Mouse (Mus musculus): ENCODE results near the gene Ctsl. TPM values are rescaled to one million over a fixed set of nuclear protein-coding genes. Genes with fewer than 3 reads are reported as not detected.

Gene Ctsl
- polyA plus RNA-seq, 1 experiment from 2014 or later: 203 TPM

DNA sequence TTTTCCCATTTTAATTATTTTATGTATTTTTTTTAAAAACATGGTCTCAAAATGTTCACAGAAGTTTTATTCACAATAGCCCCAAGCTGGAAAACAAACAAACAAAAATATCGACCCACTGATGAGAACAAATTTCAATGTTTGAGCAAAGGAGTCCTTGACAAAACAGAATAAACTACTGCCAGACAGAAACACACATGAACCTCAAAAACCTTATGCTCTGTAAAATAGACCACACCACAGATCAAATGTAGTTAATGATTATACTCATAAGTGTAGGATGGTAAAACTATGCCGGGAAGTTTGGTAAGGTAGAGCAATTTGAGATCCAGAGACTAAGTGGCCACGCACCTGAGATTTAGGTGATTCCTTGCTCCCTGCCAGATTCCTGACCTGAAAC is 37.6 kb downstream of the Ctsl start:
- Histone ChIP-seq H3K27me3 (no peaks in the 10 kb centered on the region), H3K4me2 (no peak overlapping the region), H3K4me3 (no peak overlapping the region), H3K4me1 (no peaks in the 10 kb centered on the region), H3K36me3 (no peaks in the 10 kb centered on the region), H3K9ac (no peak overlapping the region), H3K27ac (no peak overlapping the region), H3K9me3 (no peaks in the 10 kb centered on the region)
- no peak for ATAC-seq (ENCODE audit: borderline replicate concordance, extremely low read depth, low FRiP score, low TSS enrichment)
- WGBS: 72% methylated on average over 3 of the region's 3 CpGs

DNA sequence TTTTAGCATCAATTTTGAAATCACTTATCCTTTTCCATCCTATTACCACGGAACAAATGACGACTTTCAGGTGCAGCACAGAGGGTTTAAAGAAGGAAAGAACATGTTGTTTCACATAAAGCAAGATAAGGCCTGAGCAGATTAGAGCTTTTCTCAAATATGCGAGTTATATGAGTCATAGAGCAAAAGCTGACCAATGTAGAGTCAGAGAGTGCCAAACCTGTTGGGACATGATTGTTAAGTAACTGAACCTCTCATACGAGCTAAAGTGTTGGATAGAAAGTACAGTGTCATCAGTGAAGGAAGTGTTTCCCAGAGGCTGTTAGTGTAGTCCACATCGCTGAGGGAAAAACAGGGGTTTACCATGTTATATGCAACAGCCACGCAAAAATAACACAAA is 38.4 kb downstream of the Ctsl start:
- no peak overlapping the region for H3K4me2 ChIP-seq
- H3K27me3 ChIP-seq: no peaks in the 10 kb centered on the region
- H3K9ac ChIP-seq: no peak overlapping the region
- no peaks in the 10 kb centered on the region for H3K36me3 ChIP-seq
- ATAC-seq (ENCODE audit: borderline replicate concordance, extremely low read depth, low FRiP score, low TSS enrichment): no peak
- no peaks in the 10 kb centered on the region for H3K9me3 ChIP-seq
- no peaks in the 10 kb centered on the region for H3K4me1 ChIP-seq
- WGBS: 61% methylated on average over 6 of the region's 6 CpGs
- no peak overlapping the region for H3K4me3 ChIP-seq
- H3K27ac ChIP-seq: no peak overlapping the region

DNA sequence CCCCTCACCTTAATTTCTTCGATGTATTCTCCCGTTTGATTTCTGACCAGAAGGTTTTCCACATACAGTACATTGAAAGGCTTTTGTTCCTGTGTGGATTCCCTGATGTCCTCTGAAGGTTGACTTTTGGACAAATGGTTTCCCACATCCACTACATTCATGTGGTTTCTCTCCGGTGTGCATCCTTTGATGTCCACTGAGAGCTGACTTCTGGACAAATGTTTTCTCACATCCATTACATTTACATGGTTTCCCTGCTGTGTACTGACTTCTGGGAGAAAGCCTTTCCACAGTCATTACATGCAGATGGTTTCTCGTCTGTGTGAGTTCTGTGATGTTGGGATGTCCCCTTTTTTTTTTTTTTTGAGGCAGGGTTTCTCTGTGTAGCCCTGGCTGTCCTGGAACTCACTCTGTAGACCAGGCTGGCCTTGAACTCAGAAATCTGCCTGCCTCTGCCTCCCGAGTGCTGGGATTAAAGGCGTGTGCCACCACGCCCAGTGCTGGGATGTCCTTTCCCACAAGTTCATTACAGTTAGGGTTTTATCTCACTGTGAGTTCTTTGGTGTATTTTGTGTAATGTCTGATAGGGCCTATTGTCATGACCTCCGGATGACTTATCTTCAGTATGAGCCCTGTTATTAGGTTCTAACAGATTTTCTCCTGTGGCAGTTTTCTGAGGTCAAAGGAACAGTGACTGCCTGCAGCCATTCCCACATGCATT is 48.0 kb downstream of the Ctsl start:
- ATAC-seq (ENCODE audit: borderline replicate concordance, extremely low read depth, low FRiP score, low TSS enrichment): no peak
- Histone ChIP-seq H3K27me3 (no peaks in the 10 kb centered on the region), H3K27ac (no peak overlapping the region), H3K9ac (no peak overlapping the region), H3K4me3 (no peak overlapping the region), H3K9me3 (no peaks in the 10 kb centered on the region), H3K36me3 (no peaks in the 10 kb centered on the region), H3K4me1 (no peaks in the 10 kb centered on the region), H3K4me2 (no peak overlapping the region)
- 77% methylated on average over 8 of the region's 8 CpGs for WGBS

DNA sequence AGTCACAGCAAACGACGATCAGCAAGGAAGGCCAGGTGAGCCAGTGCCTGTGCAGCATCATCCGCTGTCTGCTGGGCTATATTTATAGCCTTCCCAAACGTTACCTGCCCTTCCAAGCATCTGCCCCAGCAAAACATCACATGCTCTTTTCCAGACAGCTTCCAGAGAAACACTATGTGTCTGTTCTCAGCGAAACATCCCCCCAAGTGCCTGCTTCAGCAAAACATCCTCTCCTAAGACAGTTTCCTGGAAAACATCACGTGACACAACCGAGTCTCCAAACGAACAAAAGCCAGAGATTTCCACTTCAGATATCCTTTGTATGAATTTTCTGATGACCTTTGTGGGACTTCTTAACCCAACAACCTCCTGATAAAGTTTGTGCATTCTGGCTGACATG is 50.4 kb downstream of the Ctsl start:
- no peak overlapping the region for H3K4me2 ChIP-seq
- H3K4me1 ChIP-seq: no peaks in the 10 kb centered on the region
- H3K9ac ChIP-seq: no peak overlapping the region
- no peak for ATAC-seq (ENCODE audit: borderline replicate concordance, extremely low read depth, low FRiP score, low TSS enrichment)
- no peak overlapping the region for H3K27ac ChIP-seq
- no peaks in the 10 kb centered on the region for H3K36me3 ChIP-seq
- H3K9me3 ChIP-seq: no peaks in the 10 kb centered on the region
- H3K4me3 ChIP-seq: no peak overlapping the region
- H3K27me3 ChIP-seq: no peaks in the 10 kb centered on the region
- 70% methylated on average over 8 of the region's 8 CpGs for WGBS

DNA sequence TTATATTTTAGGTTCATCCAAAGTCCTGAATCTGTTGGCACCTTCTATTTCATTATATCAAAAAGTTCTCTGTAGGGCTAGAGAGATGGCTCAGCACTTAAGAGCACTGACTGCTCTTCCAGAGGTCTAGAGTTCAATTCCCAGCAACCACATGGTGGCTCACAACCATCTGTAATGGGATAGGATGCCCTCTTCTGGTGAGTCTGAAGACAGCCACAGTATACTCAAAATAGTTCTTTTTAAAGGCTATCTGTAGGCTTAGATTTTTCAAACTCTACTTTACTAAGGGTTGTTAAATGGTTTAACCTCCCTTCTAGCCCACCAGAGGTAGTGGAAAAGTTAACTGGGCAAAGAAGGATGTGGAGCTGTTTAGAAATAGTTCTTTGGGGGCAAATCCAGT is 50.9 kb downstream of the Ctsl start:
- Histone ChIP-seq H3K27me3 (no peaks in the 10 kb centered on the region), H3K9ac (no peak overlapping the region), H3K4me3 (no peak overlapping the region), H3K27ac (no peak overlapping the region), H3K36me3 (no peaks in the 10 kb centered on the region), H3K9me3 (no peaks in the 10 kb centered on the region), H3K4me2 (no peak overlapping the region), H3K4me1 (no peaks in the 10 kb centered on the region)
- ATAC-seq (ENCODE audit: borderline replicate concordance, extremely low read depth, low FRiP score, low TSS enrichment): no peak

DNA sequence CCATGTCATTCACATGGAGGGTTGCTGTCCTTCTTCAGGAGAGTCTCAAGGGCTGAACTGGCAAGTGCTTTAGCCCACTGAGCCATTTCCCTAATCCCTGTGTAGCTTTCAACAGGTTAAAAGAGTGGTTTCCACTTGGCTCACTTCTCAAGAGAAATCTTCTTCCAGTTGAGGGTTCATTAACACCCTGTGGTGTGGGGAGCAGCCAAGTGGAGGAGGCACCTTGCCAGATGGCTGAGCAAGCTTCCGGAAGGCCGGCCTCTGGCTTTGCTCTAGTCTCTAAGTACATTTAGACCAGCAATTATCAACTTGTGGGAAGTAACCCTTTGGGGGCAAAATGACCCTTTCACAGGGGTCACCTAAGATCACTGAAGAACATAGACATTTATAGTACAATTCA is 52.3 kb downstream of the Ctsl start:
- no peak overlapping the region for H3K9ac ChIP-seq

DNA sequence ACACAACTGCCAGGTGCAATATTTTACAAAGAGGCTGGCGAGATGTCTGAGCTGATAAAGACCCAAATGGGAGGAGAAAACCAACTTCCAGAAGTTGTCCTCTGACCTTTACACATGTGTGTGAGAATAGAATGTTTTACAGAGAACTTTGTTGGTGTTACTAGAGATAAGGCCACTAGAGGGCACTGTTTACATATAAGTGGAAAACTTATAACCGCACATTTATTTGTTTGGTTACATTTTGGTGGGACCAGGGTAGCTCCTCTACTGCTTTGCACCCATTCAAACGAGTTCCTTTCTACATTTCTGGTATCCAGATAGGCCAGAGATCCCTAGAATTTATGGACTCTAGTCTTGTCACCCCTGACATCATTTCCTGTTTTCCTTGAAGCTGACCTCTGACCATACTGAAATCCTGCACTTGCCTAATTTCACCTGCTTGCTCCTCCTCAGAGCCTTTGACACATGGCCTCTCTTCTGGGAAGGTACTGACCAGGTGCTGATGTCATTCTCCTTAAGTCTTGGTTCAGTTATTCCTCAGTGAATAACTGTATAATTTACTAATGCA is 55.1 kb downstream of the Ctsl start:
- H3K4me3 ChIP-seq: no peak overlapping the region
- H3K9me3 ChIP-seq: no peaks in the 10 kb centered on the region
- no peak overlapping the region for H3K4me2 ChIP-seq
- H3K9ac ChIP-seq: no peak overlapping the region
- no peak for ATAC-seq (ENCODE audit: borderline replicate concordance, extremely low read depth, low FRiP score, low TSS enrichment)
- WGBS: 2% methylated on average over 3 of the region's 3 CpGs
- H3K27ac ChIP-seq: no peak overlapping the region
- H3K36me3 ChIP-seq: no peaks in the 10 kb centered on the region
- H3K27me3 ChIP-seq: no peaks in the 10 kb centered on the region
- peaks cover 11% of the 10 kb centered on the region for H3K4me1 ChIP-seq

More for the DNA sequence above, 52.3 kb downstream of the Ctsl start:
- H3K27ac ChIP-seq: no peak overlapping the region
- WGBS: 63% methylated on average over 2 of the region's 2 CpGs
- no peaks in the 10 kb centered on the region for H3K4me1 ChIP-seq
- no peaks in the 10 kb centered on the region for H3K27me3 ChIP-seq
- H3K4me3 ChIP-seq: no peak overlapping the region
- no peak overlapping the region for H3K4me2 ChIP-seq
- H3K36me3 ChIP-seq: no peaks in the 10 kb centered on the region
- H3K9me3 ChIP-seq: no peaks in the 10 kb centered on the region
- ATAC-seq (ENCODE audit: borderline replicate concordance, extremely low read depth, low FRiP score, low TSS enrichment): no peak

DNA sequence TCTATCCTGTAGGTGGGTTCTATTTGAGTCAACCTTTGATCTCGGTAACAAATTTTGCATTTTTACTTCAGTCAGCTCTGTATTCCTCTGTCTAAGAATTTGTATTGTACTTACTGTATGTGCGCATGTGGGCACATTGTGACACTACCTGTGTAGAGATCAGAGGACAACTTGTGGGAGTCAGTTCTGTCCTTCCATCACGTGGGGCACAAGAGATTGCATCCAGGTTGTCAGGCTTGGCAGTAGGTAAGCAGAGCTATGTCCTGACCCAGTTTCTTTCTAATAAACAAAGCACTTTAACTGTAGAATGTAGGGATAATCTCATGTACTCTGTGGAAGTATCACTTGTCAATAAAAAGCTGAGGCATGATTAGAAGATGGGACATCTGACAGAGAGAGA is 56.6 kb downstream of the Ctsl start:
- Histone ChIP-seq H3K4me1 (peaks cover 25% of the 10 kb centered on the region), H3K36me3 (no peaks in the 10 kb centered on the region), H3K9me3 (no peaks in the 10 kb centered on the region), H3K4me2 (no peak overlapping the region), H3K27me3 (no peaks in the 10 kb centered on the region), H3K4me3 (no peak overlapping the region), H3K27ac (no peak overlapping the region), H3K9ac (no peak overlapping the region)
- no peak for ATAC-seq (ENCODE audit: borderline replicate concordance, extremely low read depth, low FRiP score, low TSS enrichment)
- 67% methylated on average over 3 of the region's 3 CpGs for WGBS

DNA sequence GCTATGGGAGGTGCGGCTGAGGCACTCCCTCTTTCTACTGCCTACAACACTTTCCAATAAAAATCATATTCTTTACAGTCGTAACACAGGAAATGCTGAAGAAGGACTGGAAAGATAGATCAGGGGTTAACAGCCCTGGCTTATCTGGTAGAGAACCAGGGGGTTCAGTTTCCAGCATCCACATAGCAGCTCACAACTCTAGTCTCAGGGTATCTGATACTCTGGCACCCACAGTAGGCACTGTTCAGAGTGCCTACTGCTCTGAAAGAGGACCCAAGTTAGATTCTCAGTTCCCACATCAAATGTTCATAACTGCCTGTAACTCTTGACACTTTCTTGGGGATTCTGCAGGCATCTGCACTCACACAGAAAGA is 57.8 kb downstream of the Ctsl start:
- Histone ChIP-seq H3K9ac (no peak overlapping the region), H3K36me3 (peaks cover 4% of the 10 kb centered on the region), H3K27me3 (no peaks in the 10 kb centered on the region), H3K4me1 (peaks cover 25% of the 10 kb centered on the region), H3K4me3 (peak overlapping the region; percentile 74), H3K4me2 (peak overlapping the region; percentile 69), H3K9me3 (no peaks in the 10 kb centered on the region), H3K27ac (peak overlapping the region; percentile 94; the same call in 1 of the 2 replicates)
- WGBS: 3% methylated on average over 2 of the region's 2 CpGs
- no peak for ATAC-seq (ENCODE audit: borderline replicate concordance, extremely low read depth, low FRiP score, low TSS enrichment)

DNA sequence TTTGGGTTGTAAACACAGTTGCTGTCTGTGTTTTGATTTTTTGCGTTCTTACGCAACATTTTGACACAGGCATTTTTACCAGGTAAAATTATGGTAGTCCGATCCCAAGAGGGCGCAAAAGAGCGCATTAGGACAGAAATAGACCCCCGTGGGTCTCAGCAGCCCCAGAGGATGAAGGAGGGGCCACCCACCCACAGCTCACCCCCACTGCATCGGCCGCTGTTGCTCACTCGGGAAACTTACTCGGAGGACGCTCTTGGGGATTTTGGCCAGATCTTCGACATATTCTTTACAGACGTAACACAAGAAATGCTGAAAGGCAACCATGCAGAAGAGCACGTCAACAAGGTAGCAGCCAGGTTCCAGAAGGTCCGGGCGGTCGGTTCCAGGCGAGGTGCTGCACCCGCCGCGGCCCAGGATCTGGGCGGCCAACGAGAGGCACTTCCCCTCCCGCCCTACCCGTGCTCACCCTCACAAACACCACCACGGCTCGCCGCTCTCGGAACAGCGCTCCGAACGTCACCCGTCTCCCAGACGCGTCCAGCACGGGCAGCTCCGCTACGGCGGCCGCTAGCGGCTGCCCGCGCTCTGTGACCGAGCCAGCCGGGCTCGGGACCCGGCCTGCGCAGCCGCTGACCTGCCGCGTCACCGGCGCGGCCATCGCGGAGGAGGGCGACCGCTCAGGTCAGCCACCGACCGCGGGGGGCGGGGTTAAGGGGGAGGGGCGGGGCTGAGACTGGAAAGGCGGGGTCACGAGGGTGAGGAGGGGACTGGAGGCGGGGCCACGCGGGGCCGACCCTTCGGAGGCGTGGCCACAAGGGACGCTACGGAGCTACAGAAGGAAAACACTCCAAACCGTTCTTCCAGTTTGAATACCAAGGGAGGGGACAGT is 58.4 kb downstream of the Ctsl start, which contains the start of gene Aaed1:
Aaed1 (minus strand) TSS at position 687 of the 892 bp plus-strand sequence.
- Histone ChIP-seq H3K9me3 (no peaks in the 10 kb centered on the region), H3K4me1 (peaks cover 25% of the 10 kb centered on the region), H3K36me3 (peaks cover 11% of the 10 kb centered on the region), H3K27ac (peak within 1 kb of the TSS; percentile 94), H3K9ac (peak within 1 kb of the TSS; percentile 61), H3K4me2 (peak within 1 kb of the TSS; percentile 69), H3K27me3 (no peaks in the 10 kb centered on the region), H3K4me3 (peak within 1 kb of the TSS; percentile 74)
- ATAC-seq (ENCODE audit: borderline replicate concordance, extremely low read depth, low FRiP score, low TSS enrichment): peak; percentile 89
- under 1% methylated on average over 74 of the region's 74 CpGs for WGBS

DNA sequence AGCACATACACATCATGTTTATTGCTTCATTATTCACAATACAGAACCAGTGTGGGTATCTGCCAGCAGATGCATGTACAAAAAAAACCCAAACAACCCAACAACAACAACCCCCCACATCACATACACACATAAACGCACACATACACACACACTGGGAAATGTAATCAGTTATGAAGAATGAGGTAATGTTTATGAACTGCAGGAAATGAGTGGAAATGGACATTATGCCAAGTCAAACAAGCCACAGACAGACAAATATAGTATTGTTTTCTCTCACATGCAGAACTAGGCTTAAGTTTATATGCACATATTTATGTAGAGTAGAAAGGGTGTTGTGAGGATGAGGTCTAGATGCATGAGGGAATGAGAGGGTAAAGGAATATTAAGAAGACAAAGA is 59.4 kb downstream of the Ctsl start:
- WGBS: 14% methylated on average over 1 of the region's 1 CpGs
- Histone ChIP-seq H3K27ac (peak overlapping the region; percentile 94), H3K9ac (0 out of 2 replicates have a peak overlapping the region, but pooled peaks have one; percentile 13), H3K36me3 (peaks cover 14% of the 10 kb centered on the region), H3K4me3 (peak overlapping the region; percentile 74), H3K9me3 (no peaks in the 10 kb centered on the region), H3K4me1 (peaks cover 25% of the 10 kb centered on the region), H3K27me3 (no peaks in the 10 kb centered on the region), H3K4me2 (peak overlapping the region; percentile 69)
- ATAC-seq (ENCODE audit: borderline replicate concordance, extremely low read depth, low FRiP score, low TSS enrichment): no peak

DNA sequence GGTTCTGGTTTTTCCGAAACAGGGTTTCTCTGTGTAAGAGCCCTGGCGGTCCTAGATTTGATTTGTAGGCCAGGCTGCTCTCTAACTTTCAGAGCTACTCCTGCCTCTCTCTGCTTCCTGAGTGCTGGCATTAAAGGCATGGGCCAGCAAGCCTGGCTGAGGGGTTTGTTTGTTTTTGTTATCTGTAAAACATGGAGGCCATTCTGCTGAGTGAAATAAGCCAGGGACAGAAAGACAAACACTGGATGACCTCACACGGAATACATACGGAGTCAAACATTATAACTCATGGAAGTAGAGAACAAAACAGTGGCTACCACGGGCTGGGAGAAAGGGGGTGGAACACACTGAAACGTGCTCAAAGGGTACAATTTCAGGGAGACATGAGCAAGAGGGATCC is 60.1 kb downstream of the Ctsl start:
- peak overlapping the region; percentile 94; the same call in 1 of the 2 replicates for H3K27ac ChIP-seq
- no peaks in the 10 kb centered on the region for H3K9me3 ChIP-seq
- no peak for ATAC-seq (ENCODE audit: borderline replicate concordance, extremely low read depth, low FRiP score, low TSS enrichment)
- peak overlapping the region; percentile 74; the same call in 1 of the 2 replicates for H3K4me3 ChIP-seq
- H3K9ac ChIP-seq: no peak overlapping the region
- H3K4me1 ChIP-seq: peaks cover 25% of the 10 kb centered on the region
- peaks cover 14% of the 10 kb centered on the region for H3K36me3 ChIP-seq
- no peaks in the 10 kb centered on the region for H3K27me3 ChIP-seq
- WGBS: 23% methylated on average over 6 of the region's 6 CpGs
- H3K4me2 ChIP-seq: peak overlapping the region; percentile 69
